Mouse (Mus musculus) testis, postnatal 10 days (tissue): Measurements from ENCODE around the gene Fat2.
A peak's percentile ranks its signal among the peaks of the same experiment; 100 is the strongest.

Experiments
- DNase-seq: peaks from one replicate; pipeline ENCODE4 v3.0.0; 2021; ENCODE audit warnings: low spot score

Fat2 gene

GRCm38 (mm10) chr11:55329868-55330772, 6.2 kb downstream of the Fat2 start:
- DNase-seq: peak; percentile 56

- DNase-seq: no peak
These were observed 8.6 kb downstream of the Fat2 start for GRCm38 (mm10) chr11:55327558-55328409.

- no peak for DNase-seq
These were observed 9.3 kb downstream of the Fat2 start for GRCm38 (mm10) chr11:55327111-55327510.

DNA sequence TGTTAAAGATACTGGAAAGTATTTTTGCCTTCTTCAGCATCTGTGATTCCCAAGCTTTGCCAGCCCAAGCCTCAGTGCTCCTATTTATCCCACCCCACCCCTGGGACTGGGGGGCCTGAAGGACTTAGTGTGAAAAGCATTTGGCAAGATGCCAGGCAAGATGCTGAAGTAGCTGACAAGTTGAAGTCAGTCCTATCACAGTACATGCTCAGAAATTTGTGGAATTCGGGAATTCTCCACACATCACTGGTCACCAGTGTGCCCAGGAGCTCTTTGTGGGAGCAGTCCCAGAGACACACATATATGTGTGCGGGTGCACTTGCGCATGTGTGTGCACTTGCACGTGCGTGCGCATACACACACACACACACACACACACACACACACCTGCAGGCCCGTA, 10.2 kb downstream of the Fat2 start:
- no peak for DNase-seq

DNA sequence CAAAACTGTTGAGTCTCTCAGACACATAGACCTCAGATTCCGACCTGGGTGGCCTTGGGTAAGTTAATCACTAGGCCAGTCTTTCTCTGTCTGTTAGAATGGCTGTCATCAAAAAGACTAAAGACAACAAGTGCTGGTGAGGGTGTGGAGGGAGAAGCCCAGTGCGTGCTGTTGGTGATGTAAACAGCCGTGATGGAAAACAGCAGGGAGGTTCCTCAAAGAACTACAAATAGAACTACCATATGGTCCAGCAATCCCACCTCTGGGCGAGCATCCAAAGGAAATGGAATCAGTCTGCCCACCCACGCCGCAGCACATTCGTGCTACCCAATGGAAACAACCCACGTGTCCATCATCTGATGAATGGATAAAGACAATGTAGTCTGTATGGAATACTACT, 12.5 kb downstream of the Fat2 start:
- no peak for DNase-seq

- no peak for DNase-seq
These were observed 15.4 kb downstream of the Fat2 start for GRCm38 (mm10) chr11:55320990-55321389.

GRCm38 (mm10) chr11:55315966-55316365, 20.4 kb downstream of the Fat2 start:
- no peak for DNase-seq

DNA sequence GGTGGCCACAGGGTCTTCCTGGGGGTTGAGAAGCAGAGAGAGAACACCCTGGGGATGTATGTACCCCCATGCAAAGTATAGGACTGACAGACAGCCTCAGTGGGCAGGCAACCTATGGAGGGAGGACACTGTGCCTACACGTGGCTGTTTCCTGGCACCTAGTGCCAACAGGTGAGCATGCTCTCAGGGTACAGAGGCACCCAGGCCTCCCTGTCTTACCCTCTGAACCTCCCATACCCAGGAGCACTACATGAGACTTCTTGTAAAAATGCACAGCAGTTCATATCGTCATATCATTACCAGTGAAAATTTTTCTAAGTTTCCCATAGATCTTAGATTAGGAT, 21.7 kb downstream of the Fat2 start:
- DNase-seq: no peak

DNA sequence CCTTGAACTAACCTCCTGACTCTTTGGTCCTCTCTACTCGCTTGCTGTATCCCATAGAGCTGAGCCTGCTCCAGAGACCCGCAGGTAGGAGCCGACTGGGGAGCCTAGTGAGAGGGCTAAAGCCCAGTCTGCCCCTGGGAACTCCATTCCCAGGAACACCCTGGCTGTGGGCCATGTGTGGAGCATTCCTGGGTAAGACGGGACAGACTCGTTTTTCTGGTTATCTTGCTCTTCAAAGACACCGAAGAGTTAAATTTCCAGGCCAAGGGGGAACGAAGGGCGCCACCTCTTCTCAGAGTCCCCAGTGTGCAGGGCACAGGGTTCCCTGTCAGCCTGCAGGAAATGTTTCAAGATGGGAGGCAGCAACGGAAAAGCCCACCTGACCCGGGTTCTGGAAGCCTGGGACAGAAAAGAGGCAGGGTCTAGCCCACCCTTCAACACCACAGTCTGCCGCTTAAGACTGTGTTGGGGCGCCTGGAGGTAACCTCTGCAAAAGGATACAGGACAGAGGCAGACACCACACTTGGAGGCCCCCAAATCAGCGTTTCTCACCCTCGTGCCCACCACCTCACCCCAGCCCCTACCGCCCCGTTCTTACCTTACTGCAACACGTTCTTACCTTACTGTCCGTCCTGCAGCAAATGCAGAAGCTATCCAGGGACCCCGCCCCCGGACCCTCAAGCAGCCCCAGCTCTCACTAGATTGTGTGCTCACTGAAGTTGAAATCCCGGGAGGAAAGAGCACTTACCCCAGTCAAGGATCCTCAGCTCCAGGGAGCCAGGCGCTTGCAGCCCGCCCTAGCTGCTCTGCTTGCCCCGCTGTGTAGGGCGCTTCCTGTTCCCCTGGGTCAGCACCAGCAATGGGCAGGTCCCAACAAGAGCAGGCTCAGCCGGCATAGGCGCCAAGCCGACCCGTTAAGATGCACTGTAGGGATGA, 22.3 kb downstream of the Fat2 start:
- no peak for DNase-seq

DNA sequence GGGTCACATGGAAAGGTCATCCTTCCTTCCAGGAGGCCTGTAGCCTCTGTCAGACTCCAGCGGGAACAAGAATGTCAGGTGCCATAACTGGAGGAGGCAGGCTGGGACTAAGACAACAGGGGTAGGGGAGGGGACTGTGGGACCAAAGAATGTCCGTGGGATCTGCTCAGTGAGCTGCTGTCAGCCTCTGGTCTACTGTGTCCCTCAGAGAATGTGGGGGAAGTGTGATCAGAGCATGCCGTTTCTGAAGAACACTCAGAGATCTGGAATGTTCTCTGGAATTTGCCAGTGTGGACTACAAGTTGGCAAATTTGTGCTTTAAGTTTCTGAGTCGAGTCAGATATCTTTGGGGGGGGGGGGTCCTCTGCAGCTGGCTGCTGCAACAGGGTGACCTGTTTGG, 34.0 kb downstream of the Fat2 start:
- no peak for DNase-seq

GRCm38 (mm10) chr11:55293179-55293578, 43.2 kb downstream of the Fat2 start:
- no peak for DNase-seq

DNA sequence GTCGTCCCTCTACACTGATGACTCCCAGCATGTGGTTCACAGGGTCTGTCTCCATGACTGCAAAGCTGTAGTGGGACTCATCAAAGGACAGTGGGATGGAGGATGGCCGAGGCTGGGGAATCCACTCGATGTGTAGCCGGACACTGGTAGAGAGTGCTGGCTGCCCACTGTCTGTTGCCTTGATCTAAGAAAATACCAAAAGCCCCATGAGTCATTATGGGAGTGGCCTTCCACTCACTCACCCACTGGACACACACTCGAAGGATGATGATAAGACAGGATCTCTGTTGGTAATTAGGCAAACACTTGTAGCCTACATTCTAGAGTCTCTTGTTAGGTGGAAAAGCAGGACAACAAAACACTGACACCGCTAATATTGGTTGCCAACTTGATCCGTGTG, 44.5 kb downstream of the Fat2 start:
- DNase-seq: no peak

DNA sequence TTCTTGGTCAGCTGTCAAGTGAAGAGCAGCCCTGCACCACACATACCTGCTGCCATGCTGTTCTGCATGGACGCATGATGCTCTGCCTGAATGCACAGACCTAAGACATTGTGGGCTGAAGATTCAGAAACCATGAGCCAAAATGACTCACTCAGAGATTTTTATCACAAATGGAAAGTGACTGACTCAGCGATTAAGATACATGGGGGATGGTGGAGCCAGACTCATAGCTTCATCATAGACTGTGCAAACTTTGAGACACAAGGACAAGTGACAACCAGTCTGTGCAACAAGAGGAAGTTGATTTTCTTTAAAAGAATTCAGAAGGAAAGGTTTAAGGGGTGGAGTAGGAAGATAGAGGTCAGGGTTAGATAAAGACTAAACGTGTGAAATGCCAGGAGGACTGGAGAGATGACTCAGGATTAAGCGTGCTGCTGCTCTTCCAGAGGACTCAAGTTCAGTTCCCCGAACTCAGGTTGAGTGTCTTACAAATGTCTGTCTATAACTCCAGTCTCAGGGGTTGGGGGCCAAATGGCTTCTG, 46.4 kb downstream of the Fat2 start:
- no peak for DNase-seq

GRCm38 (mm10) chr11:55274756-55275155, 61.6 kb downstream of the Fat2 start:
- no peak for DNase-seq

DNA sequence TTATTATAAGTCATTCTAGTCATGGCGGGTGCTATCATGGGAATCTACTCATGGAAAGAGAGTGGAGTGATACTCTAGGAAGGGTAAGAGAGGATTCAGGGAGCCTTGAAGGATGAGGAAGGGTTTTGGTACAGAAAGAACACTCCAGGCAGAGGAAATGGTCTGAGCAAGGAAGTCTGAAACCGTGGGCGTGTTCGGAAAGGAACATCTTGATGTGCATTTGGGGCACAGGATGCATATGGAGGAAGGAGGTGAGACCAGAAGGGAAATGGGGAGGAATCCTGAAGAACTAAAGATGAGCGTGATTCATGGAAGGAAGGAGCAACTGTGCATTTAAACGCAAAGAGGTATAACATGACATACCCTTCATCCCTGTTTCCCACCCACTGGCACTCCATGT, 67.8 kb downstream of the Fat2 start:
- no peak for DNase-seq

- DNase-seq: no peak
These were observed 70.7 kb downstream of the Fat2 start for GRCm38 (mm10) chr11:55265647-55266046.

- DNase-seq: no peak
These were observed 72.0 kb downstream of the Fat2 start for GRCm38 (mm10) chr11:55264318-55264717.

DNA sequence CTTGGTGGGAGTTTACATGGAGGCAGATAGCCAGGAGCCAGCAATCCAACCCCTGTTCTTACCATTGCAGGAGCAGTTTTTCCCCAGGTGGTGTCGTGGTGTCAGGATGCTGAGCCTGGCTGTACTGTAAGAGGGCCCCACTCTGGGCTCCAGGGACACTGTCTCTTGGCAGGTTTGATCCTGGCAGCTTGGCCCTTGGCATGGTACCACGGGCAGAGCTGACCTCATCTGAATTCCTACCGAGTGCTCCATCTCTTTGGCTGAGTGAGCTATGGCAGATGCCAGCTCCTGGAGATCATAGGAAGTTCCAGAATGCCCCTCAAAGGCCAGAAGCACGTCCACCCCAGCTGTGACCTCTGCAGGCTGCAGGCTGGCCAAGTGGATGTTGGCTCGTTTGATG, 74.4 kb downstream of the Fat2 start:
- DNase-seq: no peak

DNA sequence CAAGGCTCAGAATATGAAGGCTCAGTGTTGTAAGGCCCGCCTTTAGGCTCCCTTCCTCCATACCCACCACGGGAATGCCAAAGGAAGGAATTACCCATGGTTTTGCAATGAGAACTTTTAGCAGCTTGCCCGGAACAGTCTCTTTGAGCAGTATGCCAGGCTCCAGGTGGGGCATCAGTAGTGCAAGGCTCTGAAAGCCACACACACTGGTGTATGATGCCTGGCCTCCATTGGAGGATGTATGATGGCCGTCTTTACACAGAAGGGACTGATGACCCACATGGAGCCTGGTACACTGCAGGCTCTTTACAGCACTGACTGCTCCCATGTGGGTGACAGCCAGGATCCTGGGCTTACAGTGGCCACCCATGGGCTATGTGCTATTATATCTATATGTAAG, 75.3 kb downstream of the Fat2 start:
- DNase-seq: no peak

DNA sequence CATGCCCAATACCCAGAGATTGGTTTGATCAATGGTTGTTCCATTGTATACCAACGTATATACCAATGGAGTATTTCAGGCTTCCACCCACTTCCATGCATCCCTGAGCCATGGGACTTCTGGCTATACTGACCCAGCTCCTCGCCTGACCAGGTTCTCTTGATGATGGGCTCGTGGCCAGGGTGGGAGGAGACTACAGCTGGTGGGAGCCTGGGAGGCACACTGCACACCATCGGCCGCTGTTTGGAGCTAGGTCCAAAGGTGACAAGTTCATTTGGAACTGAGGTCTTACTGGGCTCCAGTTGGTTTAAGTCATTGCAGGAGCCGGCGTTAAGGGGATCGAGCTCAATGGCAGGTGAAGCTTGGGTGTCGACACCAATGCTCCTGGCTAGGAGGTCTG, 83.0 kb downstream of the Fat2 start:
- no peak for DNase-seq

DNA sequence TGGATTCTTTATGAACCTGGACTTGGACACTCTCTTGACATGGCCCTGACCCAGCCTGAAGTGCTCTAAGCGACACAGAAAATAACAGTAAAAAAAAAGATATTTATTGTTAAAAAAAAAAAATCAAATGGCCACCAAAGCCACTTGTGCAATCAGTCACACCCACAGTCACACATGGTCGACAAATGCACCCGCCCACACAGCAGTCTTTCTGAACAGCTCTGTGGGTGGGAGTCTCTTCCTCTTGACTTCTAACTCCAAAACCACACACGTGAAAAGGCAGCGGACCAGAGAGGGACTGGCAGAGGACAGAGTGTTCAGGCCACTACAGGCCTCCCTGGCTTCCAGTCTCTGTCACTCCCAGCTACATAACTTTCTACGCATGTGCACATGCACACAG, 85.8 kb downstream of the Fat2 start:
- no peak for DNase-seq

GRCm38 (mm10) chr11:55240556-55240955, 95.8 kb downstream of the Fat2 start:
- DNase-seq: peak; percentile 66
